Mouse (Mus musculus) urinary bladder, postnatal 25 days (tissue): ENCODE data around the gene Cxcr4.

Experiments
- DNase-seq: peaks from one replicate; pipeline ENCODE4 v3.0.0; 2022; ENCODE audit warnings: low spot score

Gene Cxcr4

DNA sequence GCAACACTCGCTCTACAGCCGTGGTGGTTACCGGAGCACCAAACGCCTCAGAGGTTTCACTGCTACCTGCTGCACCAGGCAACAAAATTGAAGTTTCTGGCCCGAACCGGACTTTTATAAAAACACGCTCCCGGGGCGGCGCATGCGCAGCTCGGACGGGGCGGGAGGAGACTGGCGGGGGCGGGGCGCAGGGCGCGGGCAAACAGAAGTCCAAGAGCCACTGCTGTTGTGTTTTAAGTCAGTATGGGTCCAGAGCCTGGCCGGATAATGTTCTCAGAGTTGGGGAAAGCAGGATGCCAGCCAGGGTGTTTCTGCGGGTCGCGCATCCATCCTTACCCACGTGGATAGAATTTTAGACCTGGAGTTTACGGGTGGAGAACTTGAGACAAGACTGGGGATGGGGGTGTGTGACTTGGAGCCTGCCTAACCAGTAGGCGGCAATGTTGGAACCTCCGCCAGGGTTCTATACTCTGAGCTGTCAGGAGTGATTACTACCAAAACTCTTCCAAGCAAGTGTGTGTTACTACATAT is at the start of gene Cxcr4:
Cxcr4 (minus strand) TSS at position 83 of the 531 bp plus-strand sequence.
- peak; percentile 68 for DNase-seq

DNA sequence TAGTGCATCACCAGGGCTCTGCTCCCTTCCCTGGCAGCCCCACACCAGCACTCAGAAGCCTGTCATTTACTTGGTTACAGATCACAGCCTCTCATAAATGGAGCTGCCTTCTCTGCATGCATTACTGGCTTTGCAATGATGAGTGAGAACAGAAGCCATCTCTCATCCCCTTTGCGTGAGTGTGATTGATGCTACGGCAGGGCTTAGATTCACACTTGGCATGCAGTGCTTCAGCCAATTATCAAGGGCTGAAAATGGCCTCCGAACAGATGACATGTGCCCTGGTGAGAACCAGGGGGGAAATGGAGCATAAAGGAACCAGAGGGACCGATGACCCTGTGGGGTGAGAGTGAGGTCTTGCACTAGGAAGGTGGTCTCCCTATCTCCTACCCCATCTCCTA is 47.6 kb upstream of the Cxcr4 start:
- no peak for DNase-seq

DNA sequence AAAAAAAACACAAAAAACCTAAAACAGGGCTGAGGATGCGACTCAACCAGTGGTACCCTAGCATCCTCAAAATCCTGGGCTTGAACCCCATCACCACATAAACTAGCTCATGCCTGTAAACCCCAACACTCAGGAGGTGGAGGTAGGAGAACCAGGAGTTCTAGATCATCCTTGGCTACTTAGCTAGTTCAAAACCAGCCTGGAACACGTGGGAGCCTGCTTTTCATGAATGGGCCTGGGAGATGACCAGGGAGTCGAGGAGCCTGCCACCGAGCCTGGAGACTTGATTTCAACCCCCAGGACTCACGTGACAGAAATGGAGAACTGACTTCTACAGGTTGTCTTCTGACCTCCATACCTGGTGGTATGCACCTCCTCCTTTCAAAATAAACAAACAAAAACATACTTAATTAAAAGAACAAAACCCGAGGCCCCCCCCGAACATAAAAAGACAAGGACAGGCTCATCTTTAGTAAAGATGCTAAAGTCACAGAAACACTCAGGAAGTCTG is 45.2 kb upstream of the Cxcr4 start:
- no peak for DNase-seq

DNA sequence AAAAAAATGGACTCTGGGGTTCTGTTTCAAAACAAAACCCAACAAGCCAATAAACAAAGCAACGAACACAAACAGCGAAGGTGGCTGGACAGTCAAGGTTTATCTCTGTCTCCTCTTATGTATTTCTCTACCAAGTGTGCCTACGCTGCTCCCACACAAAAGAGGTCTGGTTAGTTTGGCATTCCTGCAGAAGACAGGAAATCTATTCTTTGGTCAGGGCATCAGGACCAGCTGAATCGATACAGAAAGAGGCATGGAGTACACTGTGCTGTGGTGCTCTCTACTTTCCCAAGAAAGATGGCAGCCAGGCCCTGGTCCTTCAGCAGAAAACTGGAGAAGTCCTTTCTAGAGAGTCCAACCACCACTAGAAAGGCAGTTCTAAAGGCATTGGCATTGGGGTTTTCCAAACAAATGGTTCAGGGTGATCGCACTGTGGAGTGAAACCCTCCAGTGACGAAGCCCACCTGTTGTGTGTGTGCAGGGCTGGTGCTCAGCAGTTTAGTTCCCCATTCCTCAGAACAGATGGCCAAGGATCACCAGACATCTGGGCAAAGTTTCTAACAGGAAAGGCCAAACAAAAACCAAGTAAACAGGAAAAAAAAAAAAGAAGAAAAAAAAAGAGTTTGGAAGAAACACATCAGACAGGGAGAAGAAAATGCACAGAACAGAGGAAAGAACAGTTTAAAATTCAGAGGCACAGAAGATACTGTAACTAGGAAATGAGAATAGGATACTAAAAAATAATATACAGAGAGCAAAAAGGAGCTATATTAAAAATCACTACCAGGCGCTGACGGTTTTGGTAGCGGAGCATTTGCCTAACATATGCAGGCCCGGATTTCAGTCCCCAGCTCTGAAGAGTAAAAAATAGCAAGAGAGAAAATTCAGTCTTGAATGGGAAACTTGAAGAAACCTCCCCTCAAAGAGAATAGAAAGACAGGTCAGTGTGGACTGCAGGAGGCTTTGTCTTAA is 44.5 kb upstream of the Cxcr4 start:
- no peak for DNase-seq

DNA sequence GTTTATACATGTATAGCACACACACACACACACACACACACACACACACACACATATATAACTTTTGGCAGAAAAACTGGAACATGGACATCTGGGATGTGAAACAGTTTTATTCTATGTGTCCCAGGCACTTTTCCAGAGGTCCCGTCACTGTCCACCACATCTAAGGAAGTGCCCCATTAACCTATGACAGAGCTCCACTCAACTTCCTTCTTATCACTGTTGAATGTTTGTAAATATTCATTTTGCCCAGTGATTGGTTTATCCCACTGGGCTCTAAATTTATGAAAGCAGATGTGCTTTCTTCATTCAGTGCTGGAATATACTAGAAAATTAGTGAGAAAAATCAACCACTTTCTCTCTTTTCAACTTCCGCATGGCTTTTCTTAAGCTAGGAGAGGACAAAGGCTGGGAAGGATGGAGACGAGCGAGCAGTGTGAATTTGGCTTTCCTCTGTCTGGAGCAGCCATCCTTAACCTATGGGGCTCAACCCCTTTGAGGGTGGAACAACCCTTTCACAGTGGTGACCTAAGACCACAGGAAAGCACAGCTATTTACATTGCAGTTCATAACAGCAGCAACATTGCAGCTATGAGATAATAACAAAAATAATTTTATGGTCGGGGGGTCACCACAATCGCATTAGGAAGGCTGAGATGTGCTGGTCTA is 41.8 kb upstream of the Cxcr4 start:
- DNase-seq, result no peak

DNA sequence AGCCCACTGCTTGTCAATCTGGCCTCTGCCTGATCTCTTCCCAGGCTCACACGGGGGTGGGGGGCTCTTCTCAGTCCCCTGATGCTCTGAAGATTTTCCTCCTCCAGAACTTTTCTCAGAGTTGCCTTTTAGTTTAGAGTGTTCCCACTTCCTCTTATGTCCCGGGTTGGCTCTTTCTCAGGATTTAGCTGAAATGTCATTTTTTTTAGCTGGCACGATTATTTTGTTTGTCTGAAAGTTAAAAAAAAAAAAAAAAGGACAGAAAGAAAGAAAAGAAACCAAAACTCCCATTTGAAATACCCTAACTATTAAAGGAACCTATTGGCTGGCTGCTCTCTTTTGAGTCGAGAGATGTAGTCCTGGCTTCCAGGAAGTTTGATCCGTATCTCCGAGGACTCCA is 40.4 kb upstream of the Cxcr4 start:
- DNase-seq, result no peak

DNA sequence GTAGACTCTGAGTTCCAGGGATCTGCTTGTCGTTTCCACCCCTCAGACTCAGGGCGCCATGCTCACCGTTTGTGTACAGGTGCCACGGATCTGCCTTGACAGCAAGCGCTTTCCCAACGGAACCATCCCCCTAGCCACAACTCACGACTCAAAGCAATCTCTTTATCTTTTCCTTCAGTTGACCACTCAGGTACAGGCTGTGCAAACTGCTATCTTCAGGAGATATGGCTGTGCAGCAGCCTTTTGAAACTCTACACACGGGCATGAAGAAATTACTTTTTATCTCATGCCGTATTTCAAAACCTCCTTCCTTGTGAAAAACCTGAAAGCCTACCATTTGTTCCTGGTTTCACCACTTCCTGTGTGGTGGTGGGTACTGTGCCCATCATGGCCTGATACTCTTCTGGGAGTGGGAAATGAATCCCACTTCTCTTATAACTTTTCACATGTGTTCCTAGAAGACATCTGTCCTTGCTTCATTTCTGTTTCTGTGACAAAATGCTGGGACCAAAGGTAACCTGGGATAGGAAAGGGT is 34.1 kb upstream of the Cxcr4 start:
- no peak for DNase-seq

DNA sequence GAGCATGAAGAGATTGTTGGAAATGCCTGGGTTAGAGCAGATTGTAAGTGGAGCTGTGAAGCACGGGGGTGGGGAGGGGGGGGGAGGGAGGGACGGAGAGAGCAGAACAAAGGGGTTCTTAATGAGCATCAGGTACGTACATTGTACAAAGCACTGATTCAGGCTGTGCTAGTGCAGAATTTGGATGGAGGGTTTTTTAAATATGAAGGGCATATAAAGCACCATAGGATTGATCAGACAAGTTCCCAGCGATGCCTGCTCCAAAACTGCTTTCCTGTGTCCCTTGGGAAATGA is 31.4 kb upstream of the Cxcr4 start:
- DNase-seq, result no peak

DNA sequence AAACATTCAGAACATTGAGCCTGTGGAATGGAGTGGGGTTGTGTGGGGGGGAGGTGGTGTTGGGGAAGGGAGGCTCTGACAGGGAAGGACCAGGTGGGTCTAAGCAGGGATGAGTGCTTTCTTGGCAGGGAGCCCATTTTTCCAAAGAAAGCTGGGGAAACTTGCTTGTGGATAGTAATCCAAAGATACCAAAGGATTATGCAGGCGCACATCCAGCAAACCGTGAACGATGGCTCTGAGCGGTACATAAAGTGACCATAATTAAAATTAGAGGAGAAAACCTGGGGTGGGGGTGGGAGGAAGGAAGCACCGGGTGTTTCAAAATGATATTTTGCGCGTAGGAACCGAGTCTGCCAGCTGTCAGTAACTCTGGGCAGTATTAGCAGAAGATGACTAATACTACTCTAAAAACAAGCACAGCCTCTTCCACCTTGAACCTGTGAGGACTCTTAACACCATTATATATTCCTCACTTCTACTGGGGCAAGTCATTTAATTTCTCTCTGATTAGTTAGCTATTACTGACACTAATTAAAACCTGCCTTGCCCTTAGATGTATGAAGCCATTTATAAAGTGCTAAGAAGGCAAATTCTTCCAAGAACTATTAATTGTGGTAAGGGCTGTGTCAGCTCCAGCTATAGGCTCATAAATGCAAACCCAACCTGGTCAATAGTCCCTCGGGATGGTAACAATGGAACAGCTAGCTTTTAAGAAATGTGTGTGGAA is 30.9 kb upstream of the Cxcr4 start:
- DNase-seq, result no peak

DNA sequence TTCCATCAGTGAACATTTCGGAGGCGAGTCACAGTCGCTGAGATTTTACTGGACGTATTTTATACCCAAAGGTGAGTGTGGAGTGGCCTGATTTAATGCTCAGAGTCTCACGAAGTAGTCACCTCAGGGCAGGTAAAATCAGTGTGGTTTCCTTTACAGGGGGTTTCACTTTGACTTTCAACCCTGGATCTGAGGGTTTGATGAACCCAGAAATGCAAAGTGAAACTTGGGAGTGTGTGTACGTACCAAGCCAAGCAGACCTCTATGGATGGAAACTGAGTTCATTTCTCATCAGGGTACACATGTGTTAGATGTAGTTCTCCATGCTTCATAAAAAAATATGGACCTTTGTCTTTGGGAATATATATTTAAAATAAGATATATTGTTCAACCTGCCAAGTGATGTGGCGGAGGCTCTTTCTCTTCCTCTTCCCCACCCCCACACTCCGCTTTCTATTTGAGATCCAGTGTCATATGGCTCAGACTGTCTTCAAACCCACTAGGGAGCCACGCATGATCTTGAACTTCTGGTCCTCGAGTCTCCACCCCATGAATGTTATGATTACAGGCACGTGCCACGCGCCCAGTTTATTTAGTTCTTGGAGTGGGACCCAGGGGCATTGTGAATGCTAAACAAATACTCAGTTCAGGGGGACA is 25.7 kb upstream of the Cxcr4 start:
- DNase-seq, result no peak

DNA sequence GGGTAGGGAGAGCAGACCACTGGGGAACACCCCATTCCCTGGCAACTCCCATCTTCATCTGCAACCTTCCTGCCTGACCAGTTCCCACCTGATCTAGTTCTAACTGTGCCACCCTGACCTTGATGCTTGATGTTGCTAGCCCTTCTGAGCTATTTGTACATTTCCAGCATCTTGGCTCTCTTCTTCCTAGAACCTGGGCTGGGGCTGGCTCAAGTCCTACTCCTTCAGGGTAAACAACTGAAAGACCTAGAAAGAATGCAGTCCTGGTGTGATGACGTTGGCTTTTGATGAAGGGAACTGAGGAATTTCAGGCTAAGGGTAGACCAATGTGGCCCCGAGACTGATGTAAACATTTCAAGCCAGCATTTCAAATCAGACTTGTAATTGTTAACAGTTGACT is 24.5 kb upstream of the Cxcr4 start:
- DNase-seq, result no peak

DNA sequence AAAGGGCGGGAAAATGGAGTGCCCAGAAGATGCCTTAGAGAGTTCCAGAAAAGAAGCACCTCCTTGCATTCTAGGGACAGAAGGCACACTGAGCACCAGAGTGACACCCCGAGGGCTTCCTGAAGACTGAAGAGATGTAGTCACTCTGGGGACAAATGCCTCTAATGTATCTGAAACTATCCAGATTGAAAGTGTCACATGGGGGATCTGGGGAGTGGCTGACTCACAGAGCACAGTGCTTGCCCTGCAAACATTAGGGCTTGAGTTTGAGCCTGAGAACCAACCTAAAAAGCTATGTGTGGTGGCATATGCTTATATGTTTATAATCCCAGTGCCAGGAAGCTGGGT is 23.3 kb upstream of the Cxcr4 start:
- no peak for DNase-seq

DNA sequence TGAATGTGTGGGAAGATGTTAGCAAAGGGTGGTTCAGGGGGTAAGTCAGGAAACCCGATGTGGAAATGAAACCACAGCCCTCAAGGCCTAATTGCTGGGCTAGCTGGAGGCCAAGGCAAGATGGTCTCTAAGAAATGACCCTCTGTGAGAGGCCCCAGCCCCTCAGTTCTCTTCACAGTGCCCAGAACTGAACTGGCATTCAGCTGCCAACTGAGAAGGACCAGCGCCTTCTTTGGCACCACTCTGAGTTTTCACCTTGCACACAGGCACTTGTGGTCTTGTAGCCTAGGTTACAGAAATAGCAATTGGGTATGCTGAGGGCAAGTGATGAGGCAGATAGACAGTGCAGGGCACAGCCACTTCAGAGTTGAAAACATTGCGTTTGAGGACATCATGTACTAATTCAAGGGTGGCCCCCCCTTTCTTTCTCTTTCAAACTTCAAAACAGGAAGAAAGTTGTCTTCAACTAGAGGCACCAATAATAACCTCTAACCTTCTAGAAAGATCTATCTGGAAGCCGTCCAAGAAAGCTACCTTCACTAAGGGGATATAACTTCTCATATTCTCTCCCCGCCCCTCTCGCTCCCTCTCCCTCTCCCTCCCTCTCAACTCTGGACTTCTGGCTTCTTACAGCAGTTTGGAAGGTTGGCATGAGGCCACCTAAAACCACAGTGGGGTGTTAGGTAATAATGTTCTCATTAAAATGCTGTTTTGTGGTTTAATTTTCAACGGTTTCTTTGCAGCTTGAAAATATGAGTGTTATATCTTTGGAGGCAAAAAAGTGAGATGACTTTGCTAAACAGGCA is 22.8 kb upstream of the Cxcr4 start:
- DNase-seq, result no peak

DNA sequence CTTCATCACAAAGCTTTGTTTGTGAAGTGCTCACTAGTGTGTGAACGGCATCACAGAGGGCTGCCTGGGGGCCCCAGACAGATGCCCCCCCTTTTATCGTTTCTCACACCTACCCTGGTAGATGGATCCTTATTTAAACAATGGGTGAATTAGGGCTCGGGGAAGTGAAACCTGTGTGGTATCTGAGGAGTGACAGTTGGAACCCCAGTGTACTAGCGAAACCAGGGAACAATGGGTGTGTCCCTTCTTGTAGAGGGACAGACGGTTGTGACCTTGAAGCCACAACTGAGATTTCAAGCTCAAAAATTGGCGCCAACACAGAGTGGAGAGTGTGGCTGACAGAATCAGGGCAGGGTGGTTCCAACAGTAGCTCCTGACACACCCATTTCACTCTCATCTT is 16.0 kb upstream of the Cxcr4 start:
- no peak for DNase-seq

DNA sequence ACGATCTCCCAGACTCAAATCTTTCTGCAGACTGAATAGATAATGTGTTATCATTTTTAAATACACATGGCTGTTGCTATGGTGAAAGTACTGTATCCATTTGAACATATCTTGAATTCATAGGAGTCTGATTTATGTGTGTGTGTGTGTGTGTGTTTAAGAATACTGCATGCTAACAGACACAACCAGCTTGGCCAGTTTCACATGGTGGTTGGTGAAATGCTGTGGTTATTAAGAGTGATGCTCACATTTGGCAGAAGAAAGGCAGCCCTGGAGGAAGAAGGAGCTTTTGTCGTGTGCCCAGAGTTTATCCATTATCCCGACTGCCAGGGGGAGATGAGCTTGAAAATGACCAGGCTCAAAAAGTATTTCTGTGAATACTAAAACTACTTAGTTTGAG is 15.3 kb upstream of the Cxcr4 start:
- no peak for DNase-seq

DNA sequence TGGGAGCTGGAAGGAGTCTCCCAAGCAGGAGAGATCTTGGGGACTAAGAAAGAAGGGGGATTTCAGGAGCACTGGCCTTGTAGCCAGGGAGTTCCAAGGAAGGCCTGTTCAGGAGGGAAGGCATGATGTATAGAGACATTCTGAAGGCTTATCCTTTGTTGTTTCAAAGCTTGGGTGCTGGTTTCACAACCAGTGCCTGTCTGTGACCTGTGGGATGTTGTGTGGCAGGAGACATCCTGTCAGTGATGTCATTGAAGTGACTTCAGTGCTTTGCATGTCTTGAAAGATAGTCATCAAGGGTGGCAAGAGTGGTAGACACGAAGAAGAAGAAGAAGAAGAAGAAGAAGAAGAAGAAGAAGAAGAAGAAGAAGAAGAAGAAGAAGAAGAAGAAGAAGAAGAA is 13.7 kb upstream of the Cxcr4 start:
- no peak for DNase-seq

DNA sequence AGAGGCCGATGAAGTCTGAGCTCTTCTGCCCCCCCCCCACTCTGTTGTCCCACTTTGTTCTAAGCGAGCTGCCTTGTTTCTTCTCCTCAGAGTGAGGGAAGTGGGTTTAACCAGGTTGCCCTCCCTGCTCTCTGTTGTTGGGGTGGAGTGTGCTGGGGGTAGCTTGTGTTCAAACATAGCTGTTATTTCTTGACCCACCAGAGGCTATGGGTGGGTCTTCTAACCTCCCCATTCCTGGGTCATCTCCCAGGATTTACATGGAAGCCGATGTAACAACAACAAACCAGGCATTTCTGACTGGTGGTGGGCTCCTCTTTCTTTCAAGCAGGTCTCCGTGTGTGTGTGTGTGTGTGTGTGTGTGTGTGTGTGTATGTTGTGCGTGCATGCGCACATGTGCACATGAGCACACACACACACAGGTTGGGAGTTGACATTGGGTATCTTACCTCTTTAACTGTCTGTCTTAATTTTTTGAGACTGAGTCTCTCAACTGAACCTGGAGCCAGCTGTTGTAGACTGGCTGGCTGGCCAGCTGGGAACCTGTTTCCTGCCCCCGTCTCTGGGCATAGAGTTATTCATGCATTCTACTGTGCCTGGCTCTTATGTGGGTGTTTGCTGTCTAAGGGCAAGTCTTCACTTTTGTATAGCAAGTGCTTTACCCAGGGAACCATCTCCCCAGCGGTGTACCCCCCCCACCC is 10.7 kb upstream of the Cxcr4 start:
- no peak for DNase-seq

DNA sequence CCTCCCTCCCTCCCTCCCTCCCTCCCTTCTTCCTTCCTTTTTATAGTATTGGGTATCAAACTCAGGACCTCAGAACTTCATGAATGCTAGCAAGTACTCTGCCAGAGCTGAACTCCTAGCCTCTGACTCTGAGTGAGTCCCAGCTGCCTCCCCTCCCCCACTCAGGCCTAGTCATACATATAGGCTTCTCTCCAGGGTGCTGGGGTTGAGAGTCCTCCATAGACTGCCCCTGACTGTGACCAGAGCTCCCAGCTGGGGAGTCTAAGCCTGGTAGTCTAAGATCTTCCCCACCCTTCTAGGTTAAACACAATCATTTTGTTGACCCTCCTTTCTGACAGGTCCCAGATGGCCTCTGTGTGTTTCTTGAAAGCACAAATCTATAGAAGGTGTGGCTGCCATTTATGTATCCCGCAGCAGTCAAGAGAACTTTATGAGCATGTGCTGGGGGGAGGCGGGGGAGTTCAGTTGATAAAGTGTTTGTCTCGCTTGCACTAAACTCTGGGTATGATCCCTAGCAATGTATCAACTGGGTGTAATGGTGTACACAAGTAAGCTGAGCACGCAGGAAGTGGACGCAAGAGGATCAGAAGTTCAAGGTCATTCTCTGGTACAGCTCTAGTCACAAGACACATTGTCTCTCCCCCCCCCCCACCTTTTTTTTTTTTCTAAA is 10.1 kb upstream of the Cxcr4 start:
- no peak for DNase-seq

DNA sequence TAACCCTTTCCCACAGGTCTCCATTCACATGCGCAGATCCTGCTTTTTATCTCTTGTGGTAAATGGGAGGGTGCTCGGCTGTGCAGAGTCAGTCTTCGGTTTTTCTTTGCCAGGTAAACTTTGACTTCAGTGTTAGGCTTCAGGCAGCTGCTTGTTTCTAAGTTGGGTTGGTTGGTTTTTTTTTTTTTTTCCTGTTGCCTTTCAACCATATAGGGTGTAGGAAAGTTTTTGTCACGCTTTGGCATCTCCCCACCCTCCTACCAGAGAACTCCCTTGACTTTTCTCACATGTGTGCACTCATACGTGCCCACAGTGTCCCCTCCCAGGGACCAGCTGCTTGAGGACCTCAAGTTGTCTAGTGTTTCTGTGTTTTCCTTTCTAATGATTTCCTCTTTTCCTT is 9.2 kb upstream of the Cxcr4 start:
- no peak for DNase-seq

DNA sequence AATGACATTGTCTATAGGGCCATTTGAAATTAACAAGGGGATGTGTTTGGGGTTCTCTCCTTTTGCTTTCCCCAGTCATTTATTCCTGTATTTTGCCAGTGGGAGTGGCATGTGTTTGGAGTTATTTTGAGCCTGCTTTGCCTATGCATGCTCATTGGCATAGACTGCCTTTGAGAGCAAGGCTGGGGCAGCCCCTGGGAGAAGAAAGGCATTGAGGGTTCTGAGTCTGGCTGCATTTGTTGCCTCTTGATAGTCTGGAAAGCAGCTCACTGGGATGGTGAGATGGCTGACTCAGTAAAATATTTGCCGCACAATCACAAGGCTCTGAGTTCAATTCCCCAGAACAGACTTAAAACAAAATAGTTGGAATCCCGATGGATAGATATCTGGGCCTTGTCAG is 8.5 kb upstream of the Cxcr4 start:
- no peak for DNase-seq
